Mouse (Mus musculus) erythroblast, embryonic 14.5 days (primary cell): ENCODE data around the gene Mrgprg.

Experiments
- GATA1 ChIP-seq: IDR thresholded peaks from 2 replicates; pipeline ENCODE4 v1.6.1; 2012; ENCODE audit warnings: low read length, inconsistent platforms, mixed read lengths
- TAL1 ChIP-seq: IDR thresholded peaks from 3 replicates; pipeline ENCODE4 v1.6.1; 2012; ENCODE audit warnings: low read length, inconsistent platforms, mixed read lengths

DNA sequence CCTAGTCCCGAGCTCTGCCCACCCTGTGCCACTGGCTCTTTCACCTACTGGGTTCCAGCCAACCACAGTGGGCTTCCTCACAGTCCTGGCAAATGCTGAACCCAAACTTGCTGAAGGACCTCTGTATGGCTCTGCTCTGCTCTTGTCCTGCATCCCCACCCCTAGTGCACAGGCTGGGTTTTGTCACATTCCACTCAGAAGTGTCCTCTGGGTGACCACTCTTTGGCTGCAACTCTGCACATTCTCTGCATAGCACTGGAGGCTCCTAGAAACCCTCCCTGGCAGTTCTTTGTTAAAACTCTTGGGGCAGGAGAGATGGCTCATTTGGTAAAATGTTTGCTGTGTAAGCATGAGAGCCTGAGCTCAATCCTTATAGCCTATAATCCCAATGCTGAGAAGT, 49.0 kb downstream of the Mrgprg start:
- no peak for TF ChIP-seq TAL1
- no peak for TF ChIP-seq GATA1
